Mouse (Mus musculus): ENCODE data around the gene Arhgap32. TPM values are rescaled to one million over a fixed set of nuclear protein-coding genes. Genes with fewer than 3 reads are reported as not detected.
A peak's percentile ranks its signal among the peaks of the same experiment; 100 is the strongest.

The Arhgap32 gene
- polyA plus RNA-seq, 1 experiment = 1.5 TPM

- Histone ChIP-seq H3K27me3 (ENCODE audit: control insufficient read depth, insufficient read depth, insufficient read length) (peaks cover 11% of the 10 kb centered on the region), H3K4me2 (ENCODE audit: low read depth) (no peak overlapping the region), H3K36me3 (ENCODE audit: control insufficient read depth, insufficient read depth) (no peaks in the 10 kb centered on the region), H3ac (ENCODE audit: control insufficient read depth, insufficient read length) (no peak overlapping the region), H3K4me3 (no peak overlapping the region), H3K79me2 (ENCODE audit: control insufficient read depth, insufficient read depth) (no peaks in the 10 kb centered on the region)
- TF ChIP-seq MYOD1 (IDR thresholded peaks at IDR 0.05; ENCODE audit: control insufficient read depth in 1 of 3, insufficient read length in 2 of 3, low read depth in 2 of 3) (no peak), POLR2AphosphoS2 (IDR thresholded peaks at IDR 0.05; ENCODE audit: insufficient read length, low read depth) (no peak), TCF3 (IDR thresholded peaks at IDR 0.05; ENCODE audit: insufficient read length, low read depth) (no peak), POLR2A (IDR thresholded peaks at IDR 0.05; ENCODE audit: insufficient read length, low read depth) (no peak), E2F4 (IDR thresholded peaks at IDR 0.05; ENCODE audit: insufficient read depth) (no peak), MYOG (IDR thresholded peaks at IDR 0.05; ENCODE audit: control insufficient read depth in 1 of 3, insufficient read depth in 1 of 3, insufficient read length in 2 of 3, low read depth in 2 of 3) (no peak), SRF (IDR thresholded peaks at IDR 0.05; ENCODE audit: control insufficient read depth, insufficient read length, low read depth) (no peak), USF1 (IDR thresholded peaks at IDR 0.05; ENCODE audit: low read depth) (no peak), CEBPB (IDR thresholded peaks at IDR 0.05; ENCODE audit: insufficient read depth, poor library complexity, severe bottlenecking) (no peak), MAX (IDR thresholded peaks at IDR 0.05; ENCODE audit: low read depth) (no peak), TCF12 (IDR thresholded peaks at IDR 0.05; ENCODE audit: insufficient read depth, poor library complexity, severe bottlenecking) (no peak), REST (IDR thresholded peaks at IDR 0.05; ENCODE audit: insufficient read depth, insufficient read length) (no peak)
These were observed 186.7 kb downstream of the Arhgap32 start for GRCm38 (mm10) chr9:32302501-32303150.

GRCm38 (mm10) chr9:32311786-32312185 lies 195.8 kb downstream of the Arhgap32 start:
- Histone ChIP-seq H3K4me2 (ENCODE audit: low read depth) (no peak overlapping the region), H3K79me2 (ENCODE audit: control insufficient read depth, insufficient read depth) (no peaks in the 10 kb centered on the region), H3ac (ENCODE audit: control insufficient read depth, insufficient read length) (no peak overlapping the region), H3K27me3 (ENCODE audit: control insufficient read depth, insufficient read depth, insufficient read length) (peaks cover 12% of the 10 kb centered on the region), H3K36me3 (ENCODE audit: control insufficient read depth, insufficient read depth) (no peaks in the 10 kb centered on the region), H3K4me3 (no peak overlapping the region)
- TF ChIP-seq MYOD1 (IDR thresholded peaks at IDR 0.05; ENCODE audit: control insufficient read depth in 1 of 3, insufficient read length in 2 of 3, low read depth in 2 of 3) (peak in 2 of 3 experiments; percentile 2 to 7), MAX (IDR thresholded peaks at IDR 0.05; ENCODE audit: low read depth) (no peak)

- no peaks in the 10 kb centered on the region for H3K79me2 ChIP-seq (ENCODE audit: control insufficient read depth, insufficient read depth)
- TF ChIP-seq E2F4 (IDR thresholded peaks at IDR 0.05; ENCODE audit: insufficient read depth) (no peak), MYOG (IDR thresholded peaks at IDR 0.05; ENCODE audit: control insufficient read depth in 1 of 3, insufficient read depth in 1 of 3, insufficient read length in 2 of 3, low read depth in 2 of 3) (no peak), CEBPB (IDR thresholded peaks at IDR 0.05; ENCODE audit: insufficient read depth, poor library complexity, severe bottlenecking) (no peak), MYOD1 (IDR thresholded peaks at IDR 0.05; ENCODE audit: control insufficient read depth in 1 of 3, insufficient read length in 2 of 3, low read depth in 2 of 3) (no peak), MAX (IDR thresholded peaks at IDR 0.05; ENCODE audit: low read depth) (no peak), POLR2AphosphoS2 (IDR thresholded peaks at IDR 0.05; ENCODE audit: insufficient read length, low read depth) (no peak), TCF12 (IDR thresholded peaks at IDR 0.05; ENCODE audit: insufficient read depth, poor library complexity, severe bottlenecking) (no peak), SRF (IDR thresholded peaks at IDR 0.05; ENCODE audit: control insufficient read depth, insufficient read length, low read depth) (no peak), REST (IDR thresholded peaks at IDR 0.05; ENCODE audit: insufficient read depth, insufficient read length) (no peak), POLR2A (IDR thresholded peaks at IDR 0.05; ENCODE audit: insufficient read length, low read depth) (no peak), USF1 (IDR thresholded peaks at IDR 0.05; ENCODE audit: low read depth) (no peak), TCF3 (IDR thresholded peaks at IDR 0.05; ENCODE audit: insufficient read length, low read depth) (no peak)
- no peak overlapping the region for H3K4me3 ChIP-seq
- H3K4me2 ChIP-seq (ENCODE audit: low read depth) = no peak overlapping the region
- H3K27me3 ChIP-seq (ENCODE audit: control insufficient read depth, insufficient read depth, insufficient read length) = peaks cover 12% of the 10 kb centered on the region
- H3ac ChIP-seq (ENCODE audit: control insufficient read depth, insufficient read length) = no peak overlapping the region
- H3K36me3 ChIP-seq (ENCODE audit: control insufficient read depth, insufficient read depth) = no peaks in the 10 kb centered on the region
These were observed 196.3 kb downstream of the Arhgap32 start for GRCm38 (mm10) chr9:32312208-32312607.

GRCm38 (mm10) chr9:32314071-32314470 lies 198.1 kb downstream of the Arhgap32 start:
- Histone ChIP-seq H3K36me3 (ENCODE audit: control insufficient read depth, insufficient read depth) (no peaks in the 10 kb centered on the region), H3K79me2 (ENCODE audit: control insufficient read depth, insufficient read depth) (no peaks in the 10 kb centered on the region), H3ac (ENCODE audit: control insufficient read depth, insufficient read length) (no peak overlapping the region), H3K4me2 (ENCODE audit: low read depth) (no peak overlapping the region), H3K27me3 (ENCODE audit: control insufficient read depth, insufficient read depth, insufficient read length) (peaks cover 12% of the 10 kb centered on the region), H3K4me3 (no peak overlapping the region)
- TF ChIP-seq MYOD1 (IDR thresholded peaks at IDR 0.05; ENCODE audit: control insufficient read depth in 1 of 3, insufficient read length in 2 of 3, low read depth in 2 of 3) (no peak), SRF (IDR thresholded peaks at IDR 0.05; ENCODE audit: control insufficient read depth, insufficient read length, low read depth) (no peak), USF1 (IDR thresholded peaks at IDR 0.05; ENCODE audit: low read depth) (no peak), TCF3 (IDR thresholded peaks at IDR 0.05; ENCODE audit: insufficient read length, low read depth) (no peak), CEBPB (IDR thresholded peaks at IDR 0.05; ENCODE audit: insufficient read depth, poor library complexity, severe bottlenecking) (no peak), POLR2A (IDR thresholded peaks at IDR 0.05; ENCODE audit: insufficient read length, low read depth) (no peak), MAX (IDR thresholded peaks at IDR 0.05; ENCODE audit: low read depth) (no peak), REST (IDR thresholded peaks at IDR 0.05; ENCODE audit: insufficient read depth, insufficient read length) (no peak), MYOG (IDR thresholded peaks at IDR 0.05; ENCODE audit: control insufficient read depth in 1 of 3, insufficient read depth in 1 of 3, insufficient read length in 2 of 3, low read depth in 2 of 3) (no peak), E2F4 (IDR thresholded peaks at IDR 0.05; ENCODE audit: insufficient read depth) (no peak), POLR2AphosphoS2 (IDR thresholded peaks at IDR 0.05; ENCODE audit: insufficient read length, low read depth) (no peak), TCF12 (IDR thresholded peaks at IDR 0.05; ENCODE audit: insufficient read depth, poor library complexity, severe bottlenecking) (no peak)
